Mouse (Mus musculus) liver, embryonic 15.5 days (tissue): ENCODE results near the gene D5Ertd579e. TPM values are rescaled to one million over a fixed set of nuclear protein-coding genes. Genes with fewer than 3 reads are reported as not detected.

Experiments used
- ATAC-seq: fragments of 200-750 bp; cut with Nextera tagmentation; 2 replicates; pipeline ENCODE4 v1.8.0; 2017; ENCODE audit warnings: moderate number of reproducible peaks, mild to moderate bottlenecking, moderate library complexity; ENCODE audit not compliant: insufficient read depth
- H3K27ac ChIP-seq: fragments of 300-500 bp; sonication (generic); replicated peaks from 2 replicates; pipeline ENCODE4 v1.5.1; 2015; ENCODE audit warnings: mild to moderate bottlenecking, inconsistent platforms
- H3K27me3 ChIP-seq: fragments of 300-500 bp; sonication (generic); 2 replicates; pipeline ENCODE4 v1.6.1; 2015; ENCODE audit warnings: mild to moderate bottlenecking, inconsistent platforms
- H3K36me3 ChIP-seq: fragments of 300-500 bp; sonication (generic); replicated peaks from 2 replicates; pipeline ENCODE4 v1.6.1; 2015; ENCODE audit warnings: moderate library complexity, mild to moderate bottlenecking, inconsistent platforms
- H3K4me1 ChIP-seq: fragments of 300-500 bp; sonication (generic); replicated peaks from 2 replicates; pipeline ENCODE4 v1.6.1; 2015; ENCODE audit warnings: inconsistent platforms
- H3K4me2 ChIP-seq: fragments of 300-500 bp; sonication (generic); 2 replicates; pipeline ENCODE4 v1.6.1; 2015; ENCODE audit warnings: moderate library complexity, mild to moderate bottlenecking, inconsistent platforms
- H3K4me3 ChIP-seq: fragments of 300-500 bp; sonication (generic); replicated peaks from 2 replicates; pipeline ENCODE4 v1.5.1; 2015; ENCODE audit warnings: mild to moderate bottlenecking, inconsistent platforms
- H3K9ac ChIP-seq: fragments of 300-500 bp; sonication (generic); 2 replicates; pipeline ENCODE4 v1.6.1; 2015; ENCODE audit warnings: moderate library complexity, mild to moderate bottlenecking, inconsistent platforms
- H3K9me3 ChIP-seq: fragments of 300-500 bp; sonication (generic); replicated peaks from 2 replicates; pipeline ENCODE4 v1.6.1; 2016; ENCODE audit warnings: inconsistent platforms
- WGBS: fragments of 180-500 bp; shearing (Covaris S2); methylation state at CpG from one replicate; pipeline ENCODE4 v1.1.7; 2015; ENCODE audit warnings: mixed read lengths; ENCODE audit not compliant: insufficient replicate concordance; 5-methylcytosine and 5-hydroxymethylcytosine counted together
- polyA plus RNA-seq: library from polyadenylated mRNA; unstranded; fragments of >200 nt; fragmentation: Nextera tagmentation; extraction: Ambion mirVana; gene quantifications from 2 replicates; pipeline ENCODE4 v1.2.1, GENCODE M21; 2015

Gene D5Ertd579e
- polyA plus RNA-seq, 1 experiment from 2014 or later = 22.2 TPM

DNA sequence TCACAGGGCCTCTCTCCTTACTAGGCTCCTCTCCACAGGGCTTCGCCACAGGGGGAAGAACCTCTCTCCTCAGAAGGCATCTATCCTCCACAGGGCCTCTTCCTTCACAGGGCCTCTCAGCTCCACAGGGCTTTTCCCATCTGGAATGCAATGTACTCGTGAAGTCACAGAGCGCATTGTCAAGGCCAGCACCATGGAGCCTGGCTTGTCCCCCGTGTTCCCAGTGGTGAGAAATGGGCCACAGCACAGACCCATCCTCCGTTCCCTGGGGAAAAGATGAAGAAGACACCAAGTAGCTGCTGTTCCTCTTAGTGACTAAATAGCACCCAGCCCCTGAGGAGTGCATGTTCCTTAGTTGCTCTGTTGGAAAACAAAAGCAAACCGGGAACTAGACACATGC, 8.9 kb upstream of the D5Ertd579e start:
- Histone ChIP-seq H3K27me3 (peaks cover 49% of the 10 kb centered on the region), H3K4me3 (no peak overlapping the region), H3K4me1 (peaks cover 27% of the 10 kb centered on the region), H3K9ac (no peak overlapping the region), H3K27ac (no peak overlapping the region), H3K36me3 (no peaks in the 10 kb centered on the region), H3K9me3 (no peaks in the 10 kb centered on the region), H3K4me2 (no peak overlapping the region)
- no peak; the same call in 1 of the 2 replicates for ATAC-seq
- WGBS = 71% methylated on average over 6 of the region's 6 CpGs

DNA sequence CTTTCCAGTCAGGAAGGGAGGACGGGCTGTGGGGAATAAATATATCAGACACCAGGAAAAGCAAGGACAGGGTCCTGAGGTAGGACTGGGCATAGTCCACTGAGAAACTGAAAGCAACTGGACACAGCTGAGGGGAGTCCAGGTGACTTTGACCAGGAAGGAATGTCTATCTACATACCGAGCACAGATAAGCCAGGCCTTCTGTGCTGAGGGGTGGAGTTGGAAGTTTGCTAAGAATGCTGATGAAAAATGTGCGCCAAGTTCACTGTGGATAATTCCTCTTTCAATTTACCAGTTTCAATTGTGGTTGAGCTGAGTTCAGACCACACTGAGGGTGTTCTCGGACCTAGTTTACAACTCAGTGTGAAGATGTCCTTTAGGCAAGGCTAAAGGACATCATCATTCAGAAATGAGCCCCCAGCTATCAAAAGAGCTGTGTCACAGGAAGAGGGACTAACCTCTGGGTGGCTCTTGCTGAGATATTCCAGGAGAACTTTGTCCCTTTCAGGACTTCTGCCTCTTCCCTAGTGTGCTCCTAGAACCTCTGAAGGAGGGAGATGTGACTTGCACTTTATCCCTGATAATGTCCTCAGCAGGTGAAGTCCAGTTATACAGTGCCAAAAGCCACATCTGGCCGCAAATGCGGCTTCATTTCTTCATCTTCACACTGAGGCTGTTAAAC, 5.3 kb upstream of the D5Ertd579e start:
- 50% methylated on average over 6 of the region's 6 CpGs for WGBS
- peak overlapping the region; percentile 9; the same call in 1 of the 2 replicates for H3K4me2 ChIP-seq
- peak; percentile 23; the same call in 1 of the 2 replicates for ATAC-seq
- H3K9me3 ChIP-seq = no peaks in the 10 kb centered on the region
- no peaks in the 10 kb centered on the region for H3K36me3 ChIP-seq
- peaks cover 53% of the 10 kb centered on the region for H3K4me1 ChIP-seq
- peaks cover 35% of the 10 kb centered on the region for H3K27me3 ChIP-seq
- H3K27ac ChIP-seq = peak overlapping the region; percentile 45
- H3K4me3 ChIP-seq = no peak overlapping the region
- H3K9ac ChIP-seq = no peak overlapping the region

GRCm38 (mm10) chr5:36698689-36699088, 2.9 kb upstream of the D5Ertd579e start:
- Histone ChIP-seq H3K4me2 (no peak overlapping the region), H3K27me3 (peaks cover 19% of the 10 kb centered on the region), H3K4me3 (no peak overlapping the region), H3K9me3 (no peaks in the 10 kb centered on the region), H3K36me3 (no peaks in the 10 kb centered on the region), H3K4me1 (peaks cover 54% of the 10 kb centered on the region), H3K9ac (no peak overlapping the region), H3K27ac (no peak overlapping the region)
- 62% methylated on average over 5 of the region's 5 CpGs for WGBS
- ATAC-seq = no peak

DNA sequence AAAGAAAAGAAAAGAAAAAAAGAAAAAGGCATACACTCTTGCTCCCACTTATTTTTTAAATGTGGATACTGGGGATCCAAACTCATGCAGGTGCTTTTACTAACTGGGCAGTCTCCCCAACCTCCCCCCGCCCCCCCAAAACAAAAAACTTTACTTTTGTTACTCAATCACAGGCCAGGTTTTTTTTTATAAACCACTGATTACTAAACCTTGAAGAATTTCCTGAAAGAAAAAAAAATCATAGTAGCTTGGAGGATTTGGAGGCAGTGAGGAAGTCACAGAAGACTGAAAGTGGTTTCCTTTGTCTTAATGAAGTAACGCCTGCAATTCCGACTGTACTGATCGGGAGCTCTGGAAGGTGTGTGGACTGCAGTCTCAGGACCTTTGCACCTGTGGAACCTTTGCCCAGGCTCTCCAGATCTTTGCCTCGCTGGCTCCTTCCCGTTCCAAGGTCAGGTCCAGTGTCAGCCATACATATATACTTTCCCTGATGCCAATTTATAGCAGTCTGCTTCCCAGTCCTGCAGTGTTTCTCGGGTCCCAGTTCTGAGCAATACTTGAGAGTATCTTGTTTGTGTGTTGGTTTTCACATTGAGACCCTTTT, 2.3 kb upstream of the D5Ertd579e start:
- Histone ChIP-seq H3K4me1 (peaks cover 59% of the 10 kb centered on the region), H3K36me3 (no peaks in the 10 kb centered on the region; the same call in 1 of the 2 replicates), H3K9me3 (no peaks in the 10 kb centered on the region), H3K4me2 (no peak overlapping the region), H3K27ac (no peak overlapping the region), H3K4me3 (no peak overlapping the region), H3K27me3 (peaks cover 19% of the 10 kb centered on the region), H3K9ac (no peak overlapping the region)
- ATAC-seq = no peak
- WGBS = 49% methylated on average over 7 of the region's 7 CpGs

- peaks cover 74% of the 10 kb centered on the region for H3K4me1 ChIP-seq
- peak overlapping the region; percentile 86 for H3K4me3 ChIP-seq
- peak overlapping the region; percentile 94; the same call in 1 of the 2 replicates for H3K9ac ChIP-seq
- no peaks in the 10 kb centered on the region for H3K9me3 ChIP-seq
- peak overlapping the region; percentile 94 for H3K4me2 ChIP-seq
- 73% methylated on average over 11 of the region's 11 CpGs for WGBS
- peaks cover 19% of the 10 kb centered on the region for H3K27me3 ChIP-seq
- ATAC-seq = no peak
- H3K27ac ChIP-seq = peak overlapping the region; percentile 94; the same call in 1 of the 2 replicates
- H3K36me3 ChIP-seq = peaks cover 9% of the 10 kb centered on the region; the same call in 1 of the 2 replicates
These were observed 878 bp upstream of the D5Ertd579e start for GRCm38 (mm10) chr5:36696504-36697300.

DNA sequence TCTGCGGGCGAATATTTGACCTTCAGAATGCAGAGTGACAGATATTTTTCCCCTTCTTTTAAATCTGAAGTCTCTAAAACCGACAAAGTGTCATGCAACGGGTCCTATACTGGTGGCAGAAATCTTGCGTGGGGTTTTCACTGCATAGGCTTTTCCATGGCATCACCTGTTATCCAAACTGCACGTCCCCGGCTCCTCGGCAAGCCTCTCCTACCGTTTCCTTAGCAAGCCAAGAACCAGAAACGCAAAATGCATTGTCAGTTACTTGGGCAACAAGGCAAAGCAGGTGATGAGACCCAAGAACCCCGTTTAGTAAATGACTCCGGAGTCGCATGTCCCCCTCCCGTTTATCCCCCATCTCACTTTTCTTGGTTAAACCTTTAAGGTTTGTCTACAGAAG, 819 bp downstream of the D5Ertd579e start:
- Histone ChIP-seq H3K4me2 (peak overlapping the region; percentile 94), H3K27ac (peak overlapping the region; percentile 94), H3K9me3 (no peaks in the 10 kb centered on the region), H3K4me1 (peaks cover 64% of the 10 kb centered on the region), H3K9ac (peak overlapping the region; percentile 94), H3K4me3 (peak overlapping the region; percentile 86), H3K36me3 (peaks cover 15% of the 10 kb centered on the region; the same call in 1 of the 2 replicates), H3K27me3 (peaks cover 8% of the 10 kb centered on the region; the same call in 1 of the 2 replicates)
- ATAC-seq = no peak
- WGBS = 4% methylated on average over 14 of the region's 14 CpGs

DNA sequence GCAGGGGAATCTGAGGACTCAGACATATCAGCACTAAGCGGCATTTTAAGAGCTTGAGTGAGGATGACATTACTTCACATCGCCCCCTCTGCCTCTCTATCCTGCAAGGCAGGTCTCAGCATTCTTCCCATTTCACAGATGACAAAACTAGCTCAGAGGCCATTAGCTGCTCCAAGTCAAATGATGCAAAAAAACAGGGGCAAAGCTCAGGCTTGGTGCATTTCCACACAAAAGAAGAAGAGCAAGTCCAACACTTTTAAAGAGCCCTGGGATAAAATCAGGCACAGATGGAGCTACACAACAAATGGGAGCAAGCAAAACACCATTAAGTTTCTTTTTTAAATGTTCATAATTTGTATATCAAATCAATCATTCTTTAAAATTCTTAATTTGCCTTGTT, 2.2 kb downstream of the D5Ertd579e start:
- H3K4me1 ChIP-seq = peaks cover 59% of the 10 kb centered on the region

DNA sequence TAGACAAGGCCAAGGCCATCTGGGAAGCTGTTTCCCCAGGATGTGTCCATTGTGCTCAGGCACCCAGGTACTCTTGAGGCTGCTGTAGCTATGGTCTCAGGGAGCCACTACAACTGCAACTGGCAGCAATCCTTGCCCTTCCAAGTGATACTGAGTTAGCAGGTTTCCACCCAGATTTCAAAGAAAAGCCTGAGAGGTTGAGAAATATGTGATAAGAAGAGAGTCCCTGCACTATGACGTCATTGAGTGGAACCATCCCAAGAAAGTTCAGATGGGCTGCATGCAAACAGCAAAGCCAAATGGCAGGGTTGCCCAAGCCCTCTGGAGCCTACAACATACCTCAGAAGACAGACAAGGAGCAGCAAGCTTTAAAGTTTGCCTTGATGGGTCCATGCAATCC, 4.4 kb downstream of the D5Ertd579e start:
- no peak for ATAC-seq
- Histone ChIP-seq H3K27ac (peak overlapping the region; percentile 25), H3K36me3 (peaks cover 33% of the 10 kb centered on the region), H3K27me3 (no peaks in the 10 kb centered on the region), H3K4me3 (no peak overlapping the region), H3K9ac (no peak overlapping the region), H3K4me1 (peaks cover 65% of the 10 kb centered on the region), H3K9me3 (no peaks in the 10 kb centered on the region), H3K4me2 (peak overlapping the region; percentile 11; the same call in 1 of the 2 replicates)
- 16% methylated on average over 1 of the region's 1 CpGs for WGBS

More for the DNA sequence above, 2.2 kb downstream of the D5Ertd579e start:
- peak overlapping the region; percentile 37 for H3K4me2 ChIP-seq
- no peak for ATAC-seq
- no peaks in the 10 kb centered on the region for H3K27me3 ChIP-seq
- 0 out of 2 replicates have a peak overlapping the region, but pooled peaks have one; percentile 1 for H3K9ac ChIP-seq
- 0 out of 2 replicates have a peak overlapping the region, but pooled peaks have one; percentile 43 for H3K27ac ChIP-seq
- no peaks in the 10 kb centered on the region for H3K9me3 ChIP-seq
- H3K4me3 ChIP-seq = peak overlapping the region; percentile 21; the same call in 1 of the 2 replicates
- 77% methylated on average over 2 of the region's 2 CpGs for WGBS
- H3K36me3 ChIP-seq = peaks cover 23% of the 10 kb centered on the region; the same call in 1 of the 2 replicates

- peaks cover 20% of the 10 kb centered on the region for H3K36me3 ChIP-seq
- H3K9me3 ChIP-seq = no peaks in the 10 kb centered on the region
- no peak overlapping the region for H3K4me2 ChIP-seq
- no peak overlapping the region for H3K9ac ChIP-seq
- H3K4me1 ChIP-seq = peaks cover 66% of the 10 kb centered on the region
- H3K27me3 ChIP-seq = no peaks in the 10 kb centered on the region
- 69% methylated on average over 4 of the region's 4 CpGs for WGBS
- H3K27ac ChIP-seq = peak overlapping the region; percentile 51
- H3K4me3 ChIP-seq = no peak overlapping the region
- peak; percentile 79 for ATAC-seq
These were observed 10.7 kb downstream of the D5Ertd579e start for GRCm38 (mm10) chr5:36685170-36685569.

DNA sequence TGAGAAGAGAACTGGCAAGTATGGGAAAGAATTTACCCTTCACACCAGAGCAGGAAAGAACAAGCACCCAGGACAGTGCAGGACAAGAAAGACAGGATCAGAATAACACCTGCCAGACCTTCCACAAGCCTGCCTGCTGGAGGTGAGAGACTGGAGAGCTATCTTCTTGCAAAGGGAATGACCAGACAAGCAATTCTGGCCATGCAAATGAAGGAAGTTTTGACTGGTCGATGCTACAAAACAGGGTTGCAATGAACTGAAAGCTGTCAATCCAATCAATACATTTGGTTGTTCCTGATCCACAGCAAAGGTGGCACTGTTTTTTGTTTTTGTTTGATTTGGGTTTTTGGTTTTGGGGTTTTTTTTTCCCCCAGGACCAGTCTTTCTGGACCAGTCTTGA, 12.2 kb downstream of the D5Ertd579e start:
- no peak overlapping the region for H3K27ac ChIP-seq
- H3K4me2 ChIP-seq = no peak overlapping the region
- no peak overlapping the region for H3K4me3 ChIP-seq
- no peaks in the 10 kb centered on the region for H3K9me3 ChIP-seq
- peaks cover 10% of the 10 kb centered on the region for H3K36me3 ChIP-seq
- no peaks in the 10 kb centered on the region for H3K27me3 ChIP-seq
- H3K9ac ChIP-seq = no peak overlapping the region
- WGBS = 80% methylated on average over 1 of the region's 1 CpGs
- H3K4me1 ChIP-seq = peaks cover 74% of the 10 kb centered on the region
- ATAC-seq = no peak

DNA sequence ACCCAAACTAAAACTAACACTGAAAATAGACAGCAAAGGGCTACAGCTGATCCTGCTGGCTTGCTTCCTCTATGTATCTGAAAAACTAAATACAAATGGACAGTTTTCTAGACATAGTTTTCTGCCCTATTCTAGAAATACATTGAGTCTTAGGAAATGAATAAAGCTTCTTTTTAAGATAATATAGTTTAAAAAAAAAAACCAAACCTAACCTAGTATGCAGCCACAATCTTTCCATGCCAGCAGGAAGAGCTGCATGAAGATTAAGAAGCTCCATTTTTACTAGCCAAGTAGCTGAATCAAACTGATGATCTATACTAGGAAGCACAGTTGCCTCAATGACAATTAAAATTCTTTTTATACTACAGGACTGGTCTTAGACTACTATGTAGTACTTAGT, 14.6 kb downstream of the D5Ertd579e start:
- no peak for ATAC-seq
- H3K4me2 ChIP-seq = no peak overlapping the region
- no peaks in the 10 kb centered on the region for H3K9me3 ChIP-seq
- no peak overlapping the region for H3K27ac ChIP-seq
- no peaks in the 10 kb centered on the region for H3K36me3 ChIP-seq
- H3K27me3 ChIP-seq = no peaks in the 10 kb centered on the region
- no peak overlapping the region for H3K9ac ChIP-seq
- H3K4me3 ChIP-seq = no peak overlapping the region
- peaks cover 68% of the 10 kb centered on the region for H3K4me1 ChIP-seq
